Mouse (Mus musculus): ENCODE data around the gene 1810062G17Rik.

1810062G17Rik gene

DNA sequence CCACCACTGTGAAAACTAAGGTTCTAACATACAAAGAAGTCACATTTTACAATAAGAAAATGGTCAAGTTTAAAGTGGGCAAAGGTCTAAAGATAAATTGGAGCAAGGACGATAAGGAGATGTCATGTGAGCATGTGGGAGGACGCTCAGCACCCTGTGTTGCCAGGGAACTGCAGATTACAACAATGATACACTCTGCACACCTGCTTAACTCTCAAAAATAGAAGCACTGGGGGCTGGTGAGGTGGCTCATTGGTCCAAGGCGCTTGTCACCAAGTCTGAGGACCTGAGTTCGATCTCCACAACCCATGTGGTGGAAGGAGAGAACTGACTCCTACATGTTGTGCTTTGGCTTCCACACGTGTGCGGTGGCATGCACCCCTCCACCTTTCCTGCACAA is 35.8 kb downstream of the 1810062G17Rik start:
- no peak for DNase-seq

- DNase-seq, result no peak
Observed at GRCm38 (mm10) chr3:36516196-36516595, 40.5 kb downstream of the 1810062G17Rik start.

- no peak for DNase-seq
Observed at GRCm38 (mm10) chr3:36521073-36522060, 45.6 kb downstream of the 1810062G17Rik start, which contains the start of gene Gm11549. Gm11549 (minus strand) TSS chr3:36521813.

GRCm38 (mm10) chr3:36522137-36522536 is 46.4 kb downstream of the 1810062G17Rik start:
- DNase-seq, result no peak

DNA sequence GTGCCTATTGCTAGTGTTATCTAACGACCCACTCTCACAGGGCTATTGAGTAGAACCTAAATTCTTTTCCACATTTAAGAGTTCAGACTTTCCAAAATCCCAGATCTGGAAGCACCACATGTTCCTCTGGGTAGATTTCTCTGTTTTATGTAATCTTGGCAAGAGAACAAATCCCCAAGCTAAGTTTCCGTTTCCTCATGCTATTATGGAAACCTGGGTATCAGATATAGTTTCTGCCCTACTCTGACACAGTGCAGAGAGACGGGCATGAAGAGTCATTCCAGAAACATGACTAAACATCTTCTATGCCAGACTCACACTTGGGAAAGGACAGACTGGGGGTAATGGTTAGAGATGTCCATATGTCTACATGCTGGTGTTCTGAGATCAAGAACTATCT is 48.7 kb downstream of the 1810062G17Rik start:
- DNase-seq, result no peak

DNA sequence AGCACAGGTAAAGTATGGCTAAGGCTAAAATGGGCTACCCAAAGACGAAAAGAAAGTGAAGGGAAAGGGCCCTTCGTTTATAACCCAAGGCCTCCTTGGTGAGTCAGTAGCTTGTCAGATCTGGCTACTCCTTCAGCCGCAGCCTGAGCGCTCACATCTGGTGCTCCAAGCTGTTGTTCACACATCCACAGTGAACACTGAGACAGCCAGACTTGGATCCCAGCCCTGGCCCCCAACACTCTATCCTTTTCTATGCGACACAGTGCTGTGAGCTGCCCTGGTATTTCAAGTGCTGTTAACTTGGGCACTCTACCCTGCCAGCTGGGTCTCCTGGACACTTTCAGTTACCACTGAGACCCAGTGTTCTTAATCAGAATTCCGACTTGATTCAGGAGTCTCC is 54.6 kb downstream of the 1810062G17Rik start:
- DNase-seq, result no peak

GRCm38 (mm10) chr3:36530781-36531180 is 55.0 kb downstream of the 1810062G17Rik start:
- DNase-seq, result no peak

GRCm38 (mm10) chr3:36531242-36531641 is 55.5 kb downstream of the 1810062G17Rik start:
- no peak for DNase-seq

All from cerebellum, adult 18-20 months (tissue).